Mouse (Mus musculus) 3134 (cell line): ENCODE measurements at regions not wholly inside any gene's neighbourhood (a gene's known extent, or its start where the extent isn't known, plus 50 kb on each side); places are given as distances from the start of the nearest gene placed in this dataset.

ENCODE experiments used
- DNase-seq: peaks from one replicate; pipeline ENCODE4 v3.0.0-alpha.2; 2011; ENCODE audit warnings: low spot score; ENCODE audit not compliant: insufficient read length; ENCODE audit errors: extremely low read depth

DNA sequence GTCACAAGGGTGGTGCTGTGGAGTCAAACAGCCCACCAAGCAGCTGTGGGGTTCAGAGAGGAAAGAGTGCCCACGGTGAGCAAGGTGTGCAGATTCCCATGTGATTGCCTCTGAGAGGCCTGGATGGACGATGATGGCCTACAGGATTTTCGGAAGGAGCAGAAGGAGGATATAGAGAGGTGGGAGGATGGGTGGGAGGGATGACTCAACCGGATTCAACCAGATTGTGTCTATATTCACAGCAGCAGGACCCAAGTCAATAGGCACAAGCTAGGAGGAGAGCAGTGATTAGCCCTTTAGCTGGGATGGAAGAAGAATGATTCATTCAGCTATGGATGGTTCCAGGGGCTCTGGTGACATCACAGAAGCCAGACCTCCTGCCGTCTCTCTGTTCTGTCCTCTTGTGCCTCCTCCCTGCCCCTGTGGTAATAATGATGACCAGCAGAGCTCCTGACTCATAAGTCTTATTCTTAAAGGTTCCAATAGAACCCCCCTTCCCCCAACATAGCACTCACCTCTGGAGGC, 82.6 kb upstream of the Stx16 start:
- no peak for DNase-seq

DNA sequence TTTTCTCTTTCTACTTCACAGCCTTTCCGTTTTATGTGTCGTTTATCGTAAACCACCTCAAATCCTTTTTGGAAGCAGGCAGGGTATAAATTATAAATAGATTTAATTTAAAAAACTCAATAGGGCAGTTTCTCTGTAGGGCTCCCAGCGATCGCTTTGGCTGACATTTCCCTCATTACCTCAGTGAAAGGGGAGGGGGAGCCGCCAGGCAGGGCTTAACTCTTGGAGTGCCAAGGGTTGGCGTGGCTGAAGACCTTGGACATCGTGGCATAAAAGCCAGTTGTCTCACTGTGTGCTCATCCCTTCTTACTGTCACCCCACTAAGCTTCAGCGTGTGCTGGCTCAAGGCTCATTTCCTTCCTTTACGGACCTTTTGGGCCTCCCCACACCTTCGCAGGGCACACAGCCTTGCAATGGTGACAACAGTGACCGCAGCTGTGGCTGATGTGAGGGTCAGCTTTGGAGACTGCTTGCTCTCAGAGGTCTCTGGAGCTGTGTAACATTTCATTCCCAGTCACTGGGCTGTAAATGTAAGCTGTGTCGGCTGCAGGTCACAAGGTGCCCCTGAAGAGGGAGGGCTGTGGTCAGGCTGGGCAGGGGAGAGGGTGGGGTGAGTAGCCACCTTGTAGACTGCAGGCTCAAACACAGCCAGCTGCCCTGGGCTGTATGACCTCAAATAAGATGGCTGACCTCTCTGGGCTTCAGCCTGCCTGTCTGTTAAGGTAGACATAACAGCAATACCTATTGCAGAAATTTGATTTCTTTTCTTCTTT, 81.6 kb upstream of the Stx16 start:
- DNase-seq = no peak

DNA sequence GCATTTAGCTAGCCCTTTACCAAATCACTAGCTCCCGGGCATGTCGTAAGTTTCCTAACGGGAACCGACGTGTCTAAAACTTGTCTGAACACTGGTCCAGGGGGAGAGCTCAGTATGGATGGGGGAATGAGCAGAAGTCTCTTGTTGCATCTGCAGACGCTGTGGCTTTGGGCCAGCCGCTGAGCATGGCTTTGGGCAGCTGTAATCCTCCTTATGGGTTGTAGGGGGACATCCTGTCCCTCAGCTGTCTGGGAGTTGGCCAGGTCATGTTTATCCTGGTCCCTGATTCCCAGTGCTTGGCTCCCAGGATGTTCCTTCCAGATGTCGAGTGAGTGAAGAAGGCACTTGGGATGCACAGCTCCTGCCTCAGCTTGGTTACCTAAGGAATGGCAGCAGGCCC, 71.4 kb upstream of the Stx16 start:
- no peak for DNase-seq

DNA sequence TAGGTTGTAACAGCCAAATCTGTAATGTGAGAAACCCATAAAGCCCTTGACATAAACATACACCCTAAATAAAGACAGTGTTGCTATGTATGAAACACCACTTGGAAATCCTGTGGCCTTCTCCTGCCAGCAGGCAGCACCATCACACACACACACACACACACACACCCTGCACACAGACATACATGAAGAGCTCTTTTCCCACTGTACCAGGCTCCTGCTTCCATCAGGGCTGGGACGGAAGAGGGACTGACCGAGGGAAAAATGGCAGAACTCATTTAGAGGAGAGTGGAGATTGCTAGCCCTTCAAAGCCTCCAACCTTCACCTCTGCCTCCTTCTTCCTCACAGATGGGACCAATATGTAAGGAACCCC, 68.1 kb upstream of the Stx16 start:
- DNase-seq = no peak

DNA sequence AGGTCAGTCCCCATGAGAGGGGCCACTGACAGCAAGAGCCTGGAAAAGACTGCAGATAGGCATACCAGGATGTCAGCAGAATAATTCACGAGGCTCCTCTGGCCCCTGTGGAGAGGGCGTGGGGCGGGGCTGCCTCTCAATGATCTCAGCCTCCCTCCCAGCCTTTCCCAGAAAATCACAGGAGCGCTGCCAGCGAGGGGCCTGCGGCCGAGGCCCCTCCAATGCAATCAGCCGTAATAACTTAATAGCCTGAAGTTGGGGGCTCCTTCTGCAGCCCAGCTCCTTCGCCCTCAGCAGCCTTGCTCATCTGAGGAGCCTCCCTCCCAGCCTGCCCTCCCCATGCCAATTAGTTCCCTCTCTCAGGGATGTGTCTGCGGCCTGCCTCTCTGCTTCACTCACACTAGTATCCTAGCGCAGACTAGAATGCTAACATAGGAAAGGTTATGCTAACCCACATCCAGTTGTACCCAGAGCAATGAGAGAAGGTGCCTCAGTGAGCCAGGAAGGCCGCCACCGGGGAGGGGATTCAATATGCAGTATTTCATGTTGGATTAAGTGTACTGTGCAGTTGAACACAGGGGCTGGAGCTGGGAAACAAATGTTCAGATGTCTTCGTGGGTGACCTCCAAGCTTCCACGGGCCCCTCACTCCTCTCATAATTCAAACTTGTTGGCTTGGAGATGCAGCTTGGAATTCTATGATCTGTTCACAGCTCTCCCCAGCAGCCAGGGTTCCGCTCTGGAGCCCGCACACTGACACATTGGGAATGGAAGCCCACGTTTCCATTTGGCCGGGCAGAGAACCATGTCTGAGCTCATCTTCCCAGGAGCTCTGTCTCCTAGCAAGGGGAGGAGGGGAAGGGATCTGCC, 67.5 kb upstream of the Stx16 start:
- DNase-seq = no peak

GRCm38 (mm10) chr2:174010038-174010437, 66.1 kb upstream of the Stx16 start:
- DNase-seq = no peak

DNA sequence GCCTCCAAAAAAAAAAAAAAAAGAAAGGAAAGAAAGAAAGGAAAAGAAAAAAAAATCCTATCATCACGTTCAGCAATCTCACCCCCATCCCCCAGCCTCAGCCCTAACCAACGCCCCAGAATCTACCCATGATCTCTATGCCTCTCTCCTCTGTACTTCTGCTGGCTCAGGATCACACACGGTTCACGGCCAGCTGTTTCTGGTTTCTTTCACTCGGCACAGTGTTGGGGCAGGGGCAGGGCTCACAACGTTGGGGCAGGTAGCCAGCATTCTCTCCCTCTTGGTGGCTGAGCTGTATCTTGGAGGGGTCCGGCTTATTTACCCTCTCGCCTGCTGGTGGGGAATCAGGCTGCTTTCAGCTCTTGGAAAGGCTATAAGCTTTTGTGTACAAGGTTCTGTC, 64.7 kb upstream of the Stx16 start:
- DNase-seq = no peak

- no peak for DNase-seq
Measured at GRCm38 (mm10) chr2:174014361-174014760, 61.7 kb upstream of the Stx16 start.

- DNase-seq = no peak
Measured at GRCm38 (mm10) chr2:174015283-174015682, 60.8 kb upstream of the Stx16 start.

GRCm38 (mm10) chr2:174016068-174016467, 60.0 kb upstream of the Stx16 start:
- DNase-seq = no peak

DNA sequence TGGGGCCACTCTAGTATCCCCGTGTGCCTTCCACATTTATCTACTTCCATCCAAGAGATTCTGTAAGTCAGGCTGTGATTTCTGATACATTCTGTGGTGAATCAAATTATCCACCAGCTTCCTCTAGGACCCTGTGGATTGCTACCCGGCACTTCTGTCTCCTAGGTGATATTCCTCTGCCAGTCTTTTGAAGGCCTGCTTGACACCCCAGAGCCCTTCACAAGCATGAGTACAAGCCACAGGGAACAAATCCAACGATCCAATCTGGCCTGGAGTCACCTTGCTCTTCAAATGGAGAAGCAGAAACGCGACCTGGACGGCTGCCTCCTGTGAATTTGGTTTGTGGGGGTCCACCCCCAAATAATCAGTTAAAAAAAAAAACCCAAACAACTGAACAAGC, 59.1 kb upstream of the Stx16 start:
- DNase-seq = no peak

GRCm38 (mm10) chr2:174017596-174017995, 58.5 kb upstream of the Stx16 start:
- no peak for DNase-seq

- DNase-seq = no peak
Measured at GRCm38 (mm10) chr2:174018002-174018401, 58.1 kb upstream of the Stx16 start.

DNA sequence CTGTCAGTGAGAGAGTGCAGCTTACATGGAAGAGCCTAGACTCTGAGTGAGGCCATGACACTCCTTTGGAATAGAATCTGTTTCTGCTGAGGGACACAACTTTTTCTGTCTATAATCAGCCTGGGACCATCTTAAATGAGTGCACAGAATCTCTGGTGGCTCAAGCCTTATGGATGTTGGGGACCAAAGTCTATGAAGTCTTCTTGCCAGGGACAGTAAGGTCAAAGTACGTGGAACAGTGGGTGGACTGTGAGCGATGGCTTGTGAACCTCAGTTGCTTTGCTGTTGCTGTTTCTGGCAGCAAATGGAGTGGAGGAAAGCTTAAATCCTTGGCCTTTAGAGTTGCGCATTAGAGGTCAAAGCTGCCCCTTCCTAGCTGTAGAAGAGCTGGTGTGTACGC, 57.1 kb upstream of the Stx16 start:
- no peak for DNase-seq

DNA sequence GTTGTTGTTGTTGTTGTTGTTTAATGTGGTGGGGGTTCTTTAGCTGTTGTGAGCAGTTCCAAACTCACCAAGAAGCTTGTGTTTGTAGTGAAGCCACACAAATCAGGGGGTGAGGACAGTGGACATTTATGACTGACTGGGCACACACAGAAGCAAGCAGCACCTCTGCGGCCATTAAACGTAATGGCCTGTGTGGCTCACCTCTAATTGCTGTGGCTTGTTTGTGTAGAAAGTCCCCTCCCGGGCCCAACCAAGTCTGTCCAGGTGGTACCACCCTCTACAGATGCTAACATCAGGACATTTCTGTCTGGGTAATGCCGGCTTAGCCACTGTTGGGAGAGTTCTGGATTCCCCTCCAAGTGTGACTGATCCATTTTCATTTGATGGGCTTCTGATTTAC, 56.1 kb upstream of the Stx16 start:
- DNase-seq = no peak

DNA sequence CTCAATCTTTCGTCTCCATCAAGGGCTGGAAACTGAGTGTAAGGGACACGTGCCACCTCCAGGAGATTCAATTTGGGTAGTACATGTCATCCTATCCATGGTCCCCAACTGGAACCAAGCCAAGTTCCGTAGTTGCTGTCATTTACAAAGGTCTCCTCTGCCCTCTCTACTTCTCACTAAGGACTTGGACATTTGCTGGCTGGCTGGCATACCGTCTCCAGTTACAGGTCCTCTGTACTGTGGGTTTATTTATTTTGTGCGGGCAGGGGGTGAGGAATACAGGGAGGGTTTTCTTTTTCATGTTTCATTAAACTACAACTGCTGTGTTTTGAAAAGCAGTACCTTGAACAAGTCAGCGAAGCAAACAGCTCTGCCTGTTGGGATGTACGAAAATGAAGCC, 55.7 kb upstream of the Stx16 start:
- no peak for DNase-seq

DNA sequence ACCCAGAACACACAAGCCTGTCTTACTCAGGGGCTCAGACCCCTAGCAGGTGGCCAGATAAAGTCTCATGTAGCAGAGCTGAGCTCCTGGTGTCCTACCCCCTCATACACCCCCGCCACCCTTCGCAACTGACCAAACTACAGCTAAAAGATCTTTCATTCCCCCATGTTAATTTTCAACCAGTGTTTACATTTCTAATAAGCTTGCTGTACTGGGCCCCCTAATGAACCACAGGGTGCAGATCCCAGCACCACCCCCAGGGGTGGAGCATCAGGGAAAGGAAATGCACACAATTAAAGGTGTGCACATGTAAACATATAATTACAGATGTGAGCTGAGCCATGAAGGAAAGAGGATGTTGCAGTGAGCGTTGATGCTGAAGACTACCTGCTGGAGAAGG, 54.6 kb upstream of the Stx16 start:
- DNase-seq = no peak

GRCm38 (mm10) chr2:174022292-174022691, 53.8 kb upstream of the Stx16 start:
- no peak for DNase-seq

DNA sequence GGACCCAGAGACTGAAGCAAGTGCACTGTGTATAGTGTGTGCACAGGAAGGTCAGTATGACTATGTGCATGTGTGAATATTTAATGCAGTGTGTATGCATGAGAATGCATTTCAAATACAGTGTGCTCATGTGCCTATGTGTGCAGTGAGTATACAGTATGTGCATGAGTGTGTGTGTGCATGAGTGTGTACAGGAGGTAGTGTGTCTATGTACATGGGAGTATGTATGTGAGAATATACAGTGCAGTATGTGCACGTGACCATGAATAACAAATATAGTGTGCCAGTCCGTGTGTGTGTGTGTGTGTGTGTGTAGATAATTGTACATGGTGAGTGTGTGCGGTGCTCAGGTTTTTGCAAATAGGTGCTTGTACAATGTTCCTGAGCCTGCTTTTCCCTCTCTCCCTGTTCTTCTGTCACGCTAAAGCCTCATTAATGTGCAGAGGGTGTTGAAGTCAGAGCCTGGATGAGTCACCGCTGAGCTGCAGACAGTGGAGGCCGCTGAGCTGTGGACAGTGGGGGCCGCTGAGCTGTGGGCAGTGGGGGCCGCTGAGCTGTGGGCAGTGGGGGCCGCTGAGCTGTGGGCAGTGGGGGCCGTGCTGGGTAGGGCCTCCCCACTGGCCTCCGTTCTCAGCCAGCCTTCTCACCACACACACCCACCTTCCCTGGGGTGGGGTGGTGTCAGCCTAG, 50.8 kb upstream of the Stx16 start:
- peak; percentile 41 for DNase-seq
